Mouse (Mus musculus) CD4-positive, CD25-positive, alpha-beta regulatory T cell (primary cell): ENCODE measurements around the gene Gm21958. TPM values are rescaled to one million over a fixed set of nuclear protein-coding genes. Genes with fewer than 3 reads are reported as not detected.

Experiments used
- polyA plus RNA-seq: library from polyadenylated mRNA; unstranded; fragments of 100-300 nt; shearing (Covaris generic); gene quantifications from one replicate; pipeline ENCODE4 v1.2.1, GENCODE M21; 2017

The Gm21958 gene
- polyA plus RNA-seq, result 2.0 TPM

DNA sequence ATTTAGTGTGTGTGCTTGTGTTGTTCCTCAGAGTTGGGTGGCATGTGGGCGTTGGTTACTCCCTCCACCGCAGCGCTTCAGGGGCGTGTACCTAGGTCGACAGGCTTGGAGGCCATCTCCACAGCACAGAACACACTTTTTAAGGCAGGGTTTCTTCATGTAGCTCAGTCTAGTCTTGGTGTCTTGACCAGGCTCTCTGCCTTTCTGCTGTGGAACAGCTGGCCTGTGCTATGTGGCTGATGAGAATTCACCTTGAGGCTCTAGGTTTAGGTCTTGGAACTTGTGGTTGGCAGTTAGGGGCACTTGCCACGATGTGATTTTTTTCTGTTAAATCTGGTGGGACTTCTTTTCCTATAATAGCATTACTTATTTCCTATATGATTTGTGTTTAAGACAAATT, at the start of gene Gm21958:
TSS of gene Gm21958 (minus strand) at position 101 of the 400 bp plus-strand sequence.

DNA sequence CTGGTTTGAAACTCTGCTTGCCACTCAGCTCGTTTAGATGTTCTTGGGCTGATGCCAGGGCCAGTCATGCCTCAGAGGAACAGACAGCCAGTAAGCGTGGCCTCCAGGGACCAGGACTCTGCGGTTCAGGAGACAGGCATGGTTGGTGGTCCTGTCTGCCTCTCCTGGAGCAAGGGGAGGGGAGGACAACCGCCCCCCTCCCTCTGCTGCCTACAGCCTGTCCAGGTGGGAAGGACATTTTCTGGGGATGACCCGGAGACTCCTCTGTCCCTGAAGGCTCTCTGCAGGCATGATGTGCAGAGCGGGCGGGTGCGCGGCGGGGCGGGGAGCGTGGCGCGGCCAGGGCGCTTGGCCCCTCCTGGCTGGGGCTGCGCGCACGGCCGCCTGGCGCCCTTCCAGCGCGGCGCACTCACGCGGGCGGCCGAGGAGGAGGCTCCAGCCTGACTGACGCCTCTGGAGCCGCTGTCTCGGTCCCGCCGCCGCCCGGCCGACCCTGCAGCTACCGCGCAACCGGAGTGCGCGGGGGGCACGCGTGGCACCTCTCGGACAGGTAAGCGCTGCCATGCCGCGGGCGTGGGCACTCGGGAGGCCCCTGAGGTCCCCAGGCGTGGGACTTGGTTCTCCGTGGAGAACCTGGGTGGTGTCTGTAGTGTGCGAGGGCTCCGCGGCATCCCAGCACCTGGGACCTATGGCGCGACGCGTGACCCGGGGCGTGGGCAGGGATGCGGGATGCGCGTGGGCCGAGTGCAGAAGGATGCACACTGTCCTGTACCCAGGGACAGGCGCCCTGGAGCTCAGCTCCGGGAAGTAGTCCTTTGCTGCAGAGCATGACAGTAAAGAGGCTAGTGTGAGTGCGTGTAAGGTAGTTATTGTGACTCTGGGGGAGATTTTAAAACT, 41.2 kb upstream of the Gm21958 start, which contains the start of gene Smad9:
TSS of gene Smad9 (plus strand) at position 438 of the 897 bp plus-strand sequence.

DNA sequence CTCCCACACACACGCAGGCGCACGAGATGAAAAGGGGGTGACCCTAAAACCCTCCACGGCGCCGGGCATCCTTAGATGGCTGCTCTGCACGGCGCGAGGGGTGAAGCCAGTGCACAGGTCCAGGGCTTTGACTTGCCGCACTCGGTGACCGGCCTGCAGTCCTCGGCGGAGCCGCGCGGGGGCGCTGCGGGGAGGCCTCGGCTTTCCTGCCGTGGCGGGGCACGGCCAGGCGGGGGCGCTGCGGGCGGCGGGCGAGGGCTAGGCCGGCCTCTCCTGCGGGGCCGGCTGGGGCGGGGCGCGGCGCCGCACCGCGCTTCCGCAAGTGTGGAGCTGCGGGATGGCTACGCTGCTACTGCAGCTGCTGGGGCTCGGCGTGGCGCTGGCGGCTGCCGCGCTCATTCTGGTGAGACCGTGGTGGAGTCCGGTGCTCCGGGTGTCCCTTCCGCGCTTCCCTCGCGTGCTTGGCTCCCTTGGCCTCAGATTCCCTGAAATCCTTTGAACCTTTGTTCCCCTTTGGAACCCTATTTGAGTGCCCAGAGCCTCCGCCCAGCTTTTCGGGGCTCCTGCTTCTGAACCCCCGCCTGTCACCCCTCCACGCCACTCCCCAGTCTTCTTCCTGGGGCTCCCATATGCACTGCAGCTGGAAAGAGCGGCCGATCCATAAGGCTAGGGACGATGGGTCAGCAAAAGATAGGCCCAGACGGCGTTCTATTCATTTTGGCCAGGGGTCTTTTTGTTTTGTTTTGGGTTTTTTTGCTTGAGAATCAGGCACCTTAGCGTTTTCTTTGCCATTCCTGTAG, 21.3 kb upstream of the Gm21958 start, which contains the start of the genes Exosc8 and Alg5:
TSS of gene Exosc8 (minus strand) at position 147 of the 800 bp plus-strand sequence.
TSS of gene Alg5 (plus strand) at position 293 of the 800 bp plus-strand sequence.

DNA sequence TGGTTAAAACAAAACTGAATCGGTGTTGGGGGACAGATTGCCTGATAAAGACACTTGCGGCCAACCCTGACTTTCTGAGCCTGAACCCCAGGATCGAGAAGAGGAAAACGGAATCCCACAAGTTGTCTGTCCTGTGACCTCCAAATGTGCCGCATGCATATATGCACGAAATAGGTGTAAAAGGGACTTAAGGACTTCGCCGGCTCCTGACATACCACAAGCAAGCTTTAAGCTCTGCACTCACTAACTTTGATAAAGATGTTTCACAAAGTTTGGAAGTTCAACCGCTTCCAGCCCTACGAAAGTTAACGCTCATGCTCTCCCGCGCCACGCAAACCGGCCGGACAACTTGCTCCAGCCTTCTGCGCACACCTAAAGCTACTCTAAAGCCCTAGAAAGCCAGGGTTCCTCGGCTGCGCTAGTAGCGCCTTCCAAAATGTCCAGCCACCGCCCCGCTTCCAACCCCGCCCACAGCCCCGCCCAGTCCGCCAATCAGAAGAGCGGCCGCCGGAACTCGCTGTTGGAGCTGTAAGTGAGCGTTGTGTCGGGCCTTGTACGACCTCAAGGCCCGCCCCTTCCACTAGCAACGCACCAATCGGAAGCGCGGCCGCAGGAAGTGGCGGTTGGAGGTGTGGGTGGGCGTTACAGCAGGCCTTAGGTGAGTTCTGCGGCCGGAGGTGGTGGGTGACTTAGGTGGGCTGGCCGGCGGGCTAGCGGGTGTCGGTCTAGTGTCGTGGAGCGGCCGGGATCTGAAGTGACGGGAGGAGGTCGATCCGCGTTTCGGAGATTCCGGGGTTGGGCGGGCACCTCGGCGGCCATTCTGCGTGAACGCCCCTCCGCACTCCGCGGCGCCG, 21.7 kb downstream of the Gm21958 start, which contains the start of gene Supt20:
TSS of gene Supt20 (plus strand) at position 606 of the 854 bp plus-strand sequence.

Other genes with a start within 250 kb of the Gm21958 start
- 231 TPM for gene Supt20, start 21.5 kb downstream of the Gm21958 start, polyA plus RNA-seq
- gene Exosc8, start 21.0 kb upstream of the Gm21958 start, polyA plus RNA-seq, result 188 TPM
- 95.1 TPM for gene Alg5, start 21.2 kb upstream of the Gm21958 start, polyA plus RNA-seq
- gene Smad9, start 41.2 kb upstream of the Gm21958 start, polyA plus RNA-seq, result 0.04 TPM
- 101 TPM for gene Rfxap, start 93.4 kb upstream of the Gm21958 start, polyA plus RNA-seq
- not detected for gene Sertm1, start 201.5 kb upstream of the Gm21958 start, polyA plus RNA-seq